Mouse (Mus musculus) heart, postnatal 0 days (tissue): ENCODE results near the gene Tpte. TPM values are rescaled to one million over a fixed set of nuclear protein-coding genes. Genes with fewer than 3 reads are reported as not detected.

Source experiments
- ATAC-seq: fragments of 200-750 bp; cut with Nextera tagmentation; 2 replicates; pipeline ENCODE4 v1.8.0; 2017; ENCODE audit warnings: low read depth, moderate number of reproducible peaks, moderate library complexity; ENCODE audit not compliant: insufficient read depth
- DNase-seq: peaks from one replicate; pipeline ENCODE4 v3.0.0-alpha.2; 2016; ENCODE audit warnings: low spot score
- H3K27ac ChIP-seq: fragments of 300-500 bp; sonication (generic); 2 replicates; pipeline ENCODE4 v1.5.1; 2014; ENCODE audit warnings: low read depth, mild to moderate bottlenecking
- H3K27me3 ChIP-seq: fragments of 300-500 bp; sonication (generic); 2 replicates; pipeline ENCODE4 v1.6.1; 2014; ENCODE audit warnings: low read length, mixed read lengths; ENCODE audit not compliant: control insufficient read depth, insufficient read depth
- H3K36me3 ChIP-seq: fragments of 300-500 bp; sonication (generic); replicated peaks from 2 replicates; pipeline ENCODE4 v1.6.1; 2014; ENCODE audit warnings: low read length, mixed read lengths; ENCODE audit not compliant: control insufficient read depth, insufficient read depth
- H3K4me1 ChIP-seq: fragments of 300-500 bp; sonication (generic); 2 replicates; pipeline ENCODE4 v1.6.1; 2014; ENCODE audit warnings: antibody characterized with exemption; ENCODE audit not compliant: control insufficient read depth, insufficient read depth
- H3K4me2 ChIP-seq: fragments of 300-500 bp; sonication (generic); 2 replicates; pipeline ENCODE4 v1.6.1; 2014; ENCODE audit warnings: low read depth, mild to moderate bottlenecking, low read length, moderate library complexity
- H3K4me3 ChIP-seq: fragments of 300-500 bp; sonication (generic); 2 replicates; pipeline ENCODE4 v1.5.1; 2014; ENCODE audit warnings: low read depth, low read length
- H3K9ac ChIP-seq: fragments of 300-500 bp; sonication (generic); replicated peaks from 2 replicates; pipeline ENCODE4 v1.6.1; 2014; ENCODE audit warnings: low read depth, low read length, mixed read lengths
- H3K9me3 ChIP-seq: fragments of 300-500 bp; sonication (generic); replicated peaks from 2 replicates; pipeline ENCODE4 v1.6.1; 2016; ENCODE audit warnings: low read length; ENCODE audit not compliant: control insufficient read depth
- CTCF ChIP-seq: IDR thresholded peaks from 2 replicates; pipeline ENCODE4 v1.5.1; 2016; ENCODE audit warnings: antibody characterized with exemption, control low read depth, low read depth
- EP300 ChIP-seq: IDR thresholded peaks from 2 replicates; pipeline ENCODE4 v1.6.1; 2016; ENCODE audit warnings: antibody characterized with exemption, low read depth
- WGBS: fragments of 180-500 bp; shearing (Covaris S2); extraction: QIAGEN DNeasy Blood & Tissue Kit; methylation state at CpG from one replicate; pipeline ENCODE4 v1.1.7; 2014; 5-methylcytosine and 5-hydroxymethylcytosine counted together
- polyA plus RNA-seq: library from polyadenylated mRNA; unstranded; fragments of >200 nt; fragmentation: Nextera tagmentation; extraction: Ambion mirVana; gene quantifications from 2 replicates; pipeline ENCODE4 v1.2.1, GENCODE M21; 2015
- total RNA-seq: library from RNA; depleted of rRNA; stranded (reverse); fragments of >200 nt; gene quantifications from 2 replicates; pipeline ENCODE4 v1.2.3, GENCODE M21; 2014; ENCODE audit warnings: low replicate concordance

Gene Tpte
- total and polyA plus RNA-seq, 2 experiments from 2014 or later: not detected

GRCm38 (mm10) chr8:22259531-22259930, 23.7 kb upstream of the Tpte start:
- H3K36me3 ChIP-seq: no peaks in the 10 kb centered on the region
- H3K9ac ChIP-seq: no peak overlapping the region
- H3K4me1 ChIP-seq: peaks cover 13% of the 10 kb centered on the region
- H3K27me3 ChIP-seq: no peaks in the 10 kb centered on the region
- ATAC-seq (no peak), DNase-seq (no peak)
- TF ChIP-seq CTCF (no peak), EP300 (no peak)
- WGBS: 77% methylated on average over 12 of the region's 12 CpGs
- H3K4me2 ChIP-seq: no peak overlapping the region
- no peaks in the 10 kb centered on the region for H3K9me3 ChIP-seq
- H3K27ac ChIP-seq: peak overlapping the region; percentile 74
- H3K4me3 ChIP-seq: no peak overlapping the region

- Histone ChIP-seq H3K9ac (no peak overlapping the region), H3K27me3 (no peaks in the 10 kb centered on the region), H3K9me3 (no peaks in the 10 kb centered on the region), H3K4me1 (peaks cover 13% of the 10 kb centered on the region), H3K4me2 (peak overlapping the region; percentile 24; the same call in 1 of the 2 replicates), H3K36me3 (no peaks in the 10 kb centered on the region), H3K4me3 (no peak overlapping the region), H3K27ac (peak overlapping the region; percentile 74)
- TF ChIP-seq EP300: peak; percentile 57; the same call in 1 of the 2 replicates
- no peak for TF ChIP-seq CTCF
- ATAC-seq: peak; percentile 49
- 10% methylated on average over 9 of the region's 9 CpGs for WGBS
- peak; percentile 31 for DNase-seq
These were observed 23.0 kb upstream of the Tpte start for GRCm38 (mm10) chr8:22260091-22260722.

GRCm38 (mm10) chr8:22262267-22262666, 21.0 kb upstream of the Tpte start:
- H3K4me1 ChIP-seq: peaks cover 13% of the 10 kb centered on the region
- H3K9ac ChIP-seq: no peak overlapping the region
- no peaks in the 10 kb centered on the region for H3K9me3 ChIP-seq
- H3K27me3 ChIP-seq: no peaks in the 10 kb centered on the region
- H3K4me2 ChIP-seq: no peak overlapping the region
- no peak for ATAC-seq
- no peak overlapping the region for H3K27ac ChIP-seq
- WGBS: 72% methylated on average over 3 of the region's 3 CpGs
- no peak for TF ChIP-seq CTCF
- TF ChIP-seq EP300: no peak
- no peak overlapping the region for H3K4me3 ChIP-seq
- no peaks in the 10 kb centered on the region for H3K36me3 ChIP-seq
- DNase-seq: no peak

GRCm38 (mm10) chr8:22264292-22264691, 18.9 kb upstream of the Tpte start:
- no peak for DNase-seq
- WGBS: 67% methylated on average over 6 of the region's 6 CpGs
- Histone ChIP-seq H3K9me3 (no peaks in the 10 kb centered on the region), H3K4me3 (no peak overlapping the region), H3K27me3 (no peaks in the 10 kb centered on the region), H3K4me1 (peaks cover 13% of the 10 kb centered on the region), H3K9ac (no peak overlapping the region), H3K4me2 (no peak overlapping the region), H3K27ac (no peak overlapping the region), H3K36me3 (no peaks in the 10 kb centered on the region)
- no peak for TF ChIP-seq EP300
- no peak for TF ChIP-seq CTCF
- ATAC-seq: no peak

- H3K27ac ChIP-seq: no peak overlapping the region
- H3K27me3 ChIP-seq: no peaks in the 10 kb centered on the region
- no peak for ATAC-seq
- H3K4me2 ChIP-seq: no peak overlapping the region
- TF ChIP-seq EP300 (no peak), CTCF (no peak)
- no peak overlapping the region for H3K9ac ChIP-seq
- no peaks in the 10 kb centered on the region for H3K9me3 ChIP-seq
- WGBS: 57% methylated on average over 6 of the region's 6 CpGs
- no peak for DNase-seq
- H3K36me3 ChIP-seq: no peaks in the 10 kb centered on the region
- peaks cover 11% of the 10 kb centered on the region for H3K4me1 ChIP-seq
- H3K4me3 ChIP-seq: no peak overlapping the region
These were observed 18.5 kb upstream of the Tpte start for GRCm38 (mm10) chr8:22264787-22265186.

DNA sequence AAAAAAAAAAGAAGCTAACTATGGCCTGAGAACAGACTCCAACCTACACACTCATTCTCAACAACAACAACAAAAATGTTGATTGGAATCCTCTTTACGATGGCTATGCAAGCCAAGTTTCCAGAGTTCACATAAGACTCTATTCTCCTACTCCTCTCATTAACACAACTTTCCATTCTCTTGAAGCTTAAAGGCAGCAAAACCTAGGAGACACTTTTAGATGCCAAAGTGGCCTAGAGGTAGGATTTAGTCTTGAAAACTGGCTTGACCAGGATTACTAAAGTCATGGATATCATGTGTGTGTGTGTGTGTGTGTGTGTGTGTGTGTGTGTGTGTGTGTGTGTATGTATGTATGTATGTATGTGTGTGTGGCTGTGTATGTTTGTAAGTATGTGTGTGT, 18.0 kb upstream of the Tpte start:
- 89% methylated on average over 1 of the region's 1 CpGs for WGBS
- Histone ChIP-seq H3K27me3 (no peaks in the 10 kb centered on the region), H3K4me2 (no peak overlapping the region), H3K4me1 (peaks cover 9% of the 10 kb centered on the region), H3K9ac (no peak overlapping the region), H3K9me3 (no peaks in the 10 kb centered on the region), H3K36me3 (no peaks in the 10 kb centered on the region), H3K4me3 (no peak overlapping the region), H3K27ac (no peak overlapping the region)
- TF ChIP-seq CTCF (no peak), EP300 (no peak)
- no peak for DNase-seq
- no peak for ATAC-seq
